Mouse (Mus musculus) G1E (cell line): ENCODE data around the gene Wscd1.

Source experiments
- CTCF ChIP-seq: IDR thresholded peaks from 2 replicates; pipeline ENCODE4 v1.5.1; 2012; ENCODE audit warnings: low read depth, low read length, inconsistent platforms, mixed read lengths
- TAL1 ChIP-seq: conservative IDR thresholded peaks from 2 replicates; pipeline ENCODE4 v1.6.1; 2012; ENCODE audit warnings: low read depth, low read length, inconsistent platforms, mixed read lengths

GRCm38 (mm10) chr11:71790227-71790626 lies 40.5 kb downstream of the Wscd1 start:
- TF ChIP-seq CTCF, result no peak
- no peak for TF ChIP-seq TAL1
